Mouse (Mus musculus) C2C12 (cell line): ENCODE results near the gene 3110082I17Rik. TPM values are rescaled to one million over a fixed set of nuclear protein-coding genes. Genes with fewer than 3 reads are reported as not detected.

Experiments
- H3K27me3 ChIP-seq: one replicate; pipeline ENCODE4 v1.6.1; 2011; ENCODE audit not compliant: control insufficient read depth, insufficient read depth, insufficient read length
- H3K36me3 ChIP-seq: one replicate; pipeline ENCODE4 v1.6.1; 2011; ENCODE audit not compliant: control insufficient read depth, insufficient read depth
- H3K4me3 ChIP-seq: one replicate; pipeline ENCODE4 v1.5.1; 2011; ENCODE audit warnings: mild to moderate bottlenecking, control low read depth; ENCODE audit not compliant: poor library complexity, insufficient read depth, severe bottlenecking
- H3K79me2 ChIP-seq: one replicate; pipeline ENCODE4 v1.6.1; 2011; ENCODE audit not compliant: control insufficient read depth, insufficient read depth
- H3K79me3 ChIP-seq: one replicate; pipeline ENCODE4 v1.6.1; 2011; ENCODE audit warnings: low read depth, control low read depth
- H3ac ChIP-seq: one replicate; pipeline ENCODE3; 2011; ENCODE audit warnings: low read depth; ENCODE audit not compliant: control insufficient read depth, insufficient read length
- CEBPB ChIP-seq: IDR thresholded peaks from one replicate; pipeline ENCODE4 v1.6.1; 2011; ENCODE audit warnings: low read depth, mild to moderate bottlenecking, control low read depth, moderate library complexity
- CTCF ChIP-seq: IDR thresholded peaks from one replicate; pipeline ENCODE4 v1.5.1; 2011; ENCODE audit not compliant: control insufficient read depth, insufficient read depth, insufficient read length
- FOSL1 ChIP-seq: IDR thresholded peaks from one replicate; pipeline ENCODE4 v1.8.0; 2011; ENCODE audit warnings: mild to moderate bottlenecking, low read length; ENCODE audit not compliant: poor library complexity, insufficient read depth, severe bottlenecking
- MAX ChIP-seq: IDR thresholded peaks from one replicate; pipeline ENCODE4 v1.6.1; 2011; ENCODE audit warnings: mild to moderate bottlenecking, control low read depth
- MYOD1 ChIP-seq: IDR thresholded peaks from one replicate; pipeline ENCODE4 v1.6.1; 2011; ENCODE audit warnings: low read depth; ENCODE audit not compliant: control insufficient read depth, insufficient read length
- MYOG ChIP-seq: IDR thresholded peaks from one replicate; pipeline ENCODE4 v1.6.1; 2011; ENCODE audit not compliant: control insufficient read depth, insufficient read length; ENCODE audit errors: extremely low read depth
- USF1 ChIP-seq: IDR thresholded peaks from one replicate; pipeline ENCODE4 v1.6.1; 2011; ENCODE audit warnings: low read depth, mild to moderate bottlenecking, control low read depth, moderate library complexity
- polyA plus RNA-seq: library from polyadenylated mRNA; unstranded; fragments of >200 nt; fragmentation: generic; extraction: Trizol; gene quantifications from one replicate; pipeline ENCODE4 v1.2.1, GENCODE M21; 2012; ENCODE audit warnings: missing spikeins

Gene 3110082I17Rik
- polyA plus RNA-seq, 1 experiment = 31.4 TPM

DNA sequence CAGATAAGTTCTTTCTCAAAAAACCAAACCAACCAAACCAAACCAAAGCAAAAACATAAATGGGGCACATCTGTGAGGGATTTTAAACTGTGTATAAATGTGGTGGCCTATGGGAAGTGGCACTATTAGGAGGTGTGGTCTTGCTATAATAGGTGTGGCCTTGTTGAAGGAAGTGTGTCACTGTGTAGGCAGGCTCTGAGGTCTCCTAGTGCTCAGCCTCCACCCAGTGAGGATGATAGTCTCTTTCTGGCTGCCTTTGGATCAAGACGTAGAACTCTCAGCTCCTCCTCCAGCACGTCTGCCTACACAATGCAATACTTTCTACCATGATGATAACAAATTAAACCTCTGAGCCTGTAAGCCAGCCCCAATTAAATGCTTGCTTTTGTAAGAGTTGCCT is 6.0 kb upstream of the 3110082I17Rik start:
- Histone ChIP-seq H3ac (no peak overlapping the region), H3K79me3 (no peaks in the 10 kb centered on the region), H3K36me3 (peaks cover 2% of the 10 kb centered on the region), H3K79me2 (no peaks in the 10 kb centered on the region), H3K27me3 (no peaks in the 10 kb centered on the region), H3K4me3 (no peak overlapping the region)
- no peak for TF ChIP-seq FOSL1
- TF ChIP-seq USF1 = no peak
- TF ChIP-seq MYOG = no peak
- no peak for TF ChIP-seq MAX
- TF ChIP-seq CTCF = no peak
- TF ChIP-seq MYOD1 = no peak
- no peak for TF ChIP-seq CEBPB

DNA sequence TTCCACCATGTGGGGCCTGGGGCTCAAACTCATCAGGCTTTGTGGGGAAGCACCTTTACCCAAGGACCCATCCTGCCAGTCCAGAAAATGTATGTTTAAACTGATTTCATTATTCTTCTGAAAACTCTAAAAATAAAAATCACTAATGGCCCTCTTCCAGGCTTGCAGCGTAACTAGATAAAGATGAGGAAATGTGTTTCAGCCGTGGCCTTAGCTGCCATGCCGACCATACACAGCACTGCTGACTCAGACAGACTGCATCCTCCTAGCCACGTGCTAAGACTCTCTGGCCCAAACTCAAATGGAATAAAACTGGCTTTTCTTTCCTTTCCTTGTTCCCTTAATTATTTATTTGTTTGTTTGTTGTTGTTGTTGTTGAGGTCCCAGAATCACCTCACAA is 4.5 kb upstream of the 3110082I17Rik start:
- no peak for TF ChIP-seq CTCF
- no peak for TF ChIP-seq CEBPB
- TF ChIP-seq MYOD1 = no peak
- no peak for TF ChIP-seq MYOG
- TF ChIP-seq MAX = no peak
- no peak for TF ChIP-seq FOSL1
- TF ChIP-seq USF1 = no peak
- no peaks in the 10 kb centered on the region for H3K36me3 ChIP-seq
- no peaks in the 10 kb centered on the region for H3K27me3 ChIP-seq
- H3K79me2 ChIP-seq = peaks cover 3% of the 10 kb centered on the region
- no peak overlapping the region for H3K4me3 ChIP-seq
- H3K79me3 ChIP-seq = peaks cover 1% of the 10 kb centered on the region
- H3ac ChIP-seq = no peak overlapping the region

DNA sequence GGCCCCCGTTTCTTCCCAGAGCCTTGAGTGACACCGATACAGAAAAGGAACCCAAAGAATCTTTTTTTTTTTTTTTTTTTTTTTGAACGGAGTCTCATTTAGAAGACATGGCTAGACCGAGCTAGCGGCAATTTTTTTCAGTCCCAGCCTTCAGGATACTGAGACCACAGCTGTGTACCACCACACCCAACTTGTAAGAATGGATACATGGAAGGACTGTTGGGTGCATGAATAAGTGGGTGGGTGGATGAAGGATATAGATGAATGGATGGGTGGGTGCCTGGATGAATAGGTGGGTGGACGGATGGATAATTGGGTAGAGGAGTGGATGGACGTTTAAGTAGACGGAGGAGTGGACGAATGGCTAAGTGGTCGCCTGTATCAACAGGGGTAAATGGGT is 389 bp downstream of the 3110082I17Rik start:
- TF ChIP-seq CEBPB (no peak), CTCF (no peak), USF1 (no peak), MYOG (no peak), MYOD1 (no peak)
- H3K79me2 ChIP-seq = peaks cover 13% of the 10 kb centered on the region
- H3K79me3 ChIP-seq = peaks cover 2% of the 10 kb centered on the region
- H3K4me3 ChIP-seq = peak overlapping the region; percentile 50
- H3K27me3 ChIP-seq = no peaks in the 10 kb centered on the region
- H3ac ChIP-seq = peak overlapping the region; percentile 60
- no peaks in the 10 kb centered on the region for H3K36me3 ChIP-seq

DNA sequence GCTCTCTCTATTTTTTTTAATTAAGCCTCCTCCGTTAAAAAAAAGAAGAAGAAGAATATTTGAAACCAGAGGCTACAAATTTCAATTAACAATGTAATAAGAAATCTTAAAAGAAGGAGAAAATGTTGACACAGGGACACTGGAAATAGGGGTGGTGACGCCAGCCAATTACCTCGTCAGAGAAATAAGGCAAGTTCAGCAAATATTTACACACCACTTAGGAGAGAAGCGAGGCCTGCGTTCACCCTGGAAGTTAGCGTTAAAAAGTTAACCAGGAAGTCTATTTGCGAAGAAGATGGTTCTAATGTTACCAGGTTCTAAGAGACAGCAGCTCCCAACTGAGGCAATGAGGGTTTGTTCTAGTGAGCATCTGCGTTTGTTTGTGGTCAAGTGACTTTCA is 3.1 kb downstream of the 3110082I17Rik start:
- TF ChIP-seq CTCF (no peak), USF1 (no peak), CEBPB (no peak), MYOG (no peak), MAX (no peak), FOSL1 (no peak)
- peaks cover 13% of the 10 kb centered on the region for H3K79me2 ChIP-seq
- H3K27me3 ChIP-seq = no peaks in the 10 kb centered on the region
- H3K79me3 ChIP-seq = peaks cover 2% of the 10 kb centered on the region
- no peak overlapping the region for H3ac ChIP-seq
- no peak overlapping the region for H3K4me3 ChIP-seq
- H3K36me3 ChIP-seq = no peaks in the 10 kb centered on the region

DNA sequence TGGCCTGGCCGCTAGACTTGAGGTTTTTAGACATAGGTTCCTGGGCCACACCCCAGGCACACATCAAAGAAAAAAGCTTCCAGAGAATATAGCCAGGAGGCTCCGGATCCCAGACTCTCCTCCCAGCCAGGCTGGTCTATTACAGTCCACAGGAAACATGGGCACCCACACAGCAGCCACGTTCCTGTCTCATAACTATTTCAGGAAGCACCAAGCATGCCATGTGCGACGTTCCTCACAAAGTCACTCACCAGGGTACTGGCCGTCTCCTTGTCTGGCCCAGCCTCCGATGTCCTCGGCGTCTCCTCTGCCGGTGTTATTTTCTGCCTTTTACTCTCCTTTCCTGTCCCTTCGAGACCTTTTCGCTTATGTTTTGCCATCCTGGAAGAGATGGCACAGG is 5.2 kb downstream of the 3110082I17Rik start:
- no peaks in the 10 kb centered on the region for H3K36me3 ChIP-seq
- no peaks in the 10 kb centered on the region for H3K27me3 ChIP-seq
- no peak overlapping the region for H3K4me3 ChIP-seq
- H3K79me2 ChIP-seq = peaks cover 12% of the 10 kb centered on the region
- peaks cover 2% of the 10 kb centered on the region for H3K79me3 ChIP-seq
- H3ac ChIP-seq = no peak overlapping the region
- TF ChIP-seq MYOG (no peak), USF1 (no peak), FOSL1 (no peak), CTCF (no peak), CEBPB (no peak), MYOD1 (no peak), MAX (no peak)

DNA sequence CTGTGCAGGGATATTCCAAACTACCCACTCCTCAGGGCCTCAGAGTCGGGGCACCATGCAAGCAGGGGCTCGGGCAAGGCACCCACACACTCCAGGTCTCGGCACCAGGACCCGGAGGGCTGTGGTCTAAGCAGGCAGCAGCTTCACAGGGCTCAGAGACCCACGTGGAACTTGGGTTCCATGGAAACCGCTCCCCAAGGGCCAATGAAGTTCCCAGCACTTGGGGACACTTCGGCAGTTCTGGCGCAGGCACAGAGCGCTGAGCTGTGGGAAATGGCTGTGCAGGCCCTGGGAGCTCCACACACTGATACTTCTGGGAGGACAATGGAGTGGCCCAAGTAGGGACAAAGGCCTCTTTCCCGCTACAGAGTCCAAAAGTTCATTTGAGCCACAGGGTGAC is 7.3 kb downstream of the 3110082I17Rik start:
- no peak overlapping the region for H3K4me3 ChIP-seq
- no peak overlapping the region for H3ac ChIP-seq
- peaks cover 7% of the 10 kb centered on the region for H3K79me2 ChIP-seq
- H3K79me3 ChIP-seq = no peaks in the 10 kb centered on the region
- no peak for TF ChIP-seq MYOG
- TF ChIP-seq MAX = no peak
- no peak for TF ChIP-seq USF1
- no peak for TF ChIP-seq MYOD1
- TF ChIP-seq CTCF = no peak
- no peaks in the 10 kb centered on the region for H3K36me3 ChIP-seq
- H3K27me3 ChIP-seq = no peaks in the 10 kb centered on the region
